Mouse (Mus musculus): Measurements from ENCODE around the gene Myo16. TPM values are rescaled to one million over a fixed set of nuclear protein-coding genes. Genes with fewer than 3 reads are reported as not detected.
A peak's percentile ranks its signal among the peaks of the same experiment; 100 is the strongest.

Myo16 gene
- 0.16 and 0.27 TPM in 2 replicates for polyA plus RNA-seq (2014; fragmentation: Nextera tagmentation; extraction: Ambion mirVana)

DNA sequence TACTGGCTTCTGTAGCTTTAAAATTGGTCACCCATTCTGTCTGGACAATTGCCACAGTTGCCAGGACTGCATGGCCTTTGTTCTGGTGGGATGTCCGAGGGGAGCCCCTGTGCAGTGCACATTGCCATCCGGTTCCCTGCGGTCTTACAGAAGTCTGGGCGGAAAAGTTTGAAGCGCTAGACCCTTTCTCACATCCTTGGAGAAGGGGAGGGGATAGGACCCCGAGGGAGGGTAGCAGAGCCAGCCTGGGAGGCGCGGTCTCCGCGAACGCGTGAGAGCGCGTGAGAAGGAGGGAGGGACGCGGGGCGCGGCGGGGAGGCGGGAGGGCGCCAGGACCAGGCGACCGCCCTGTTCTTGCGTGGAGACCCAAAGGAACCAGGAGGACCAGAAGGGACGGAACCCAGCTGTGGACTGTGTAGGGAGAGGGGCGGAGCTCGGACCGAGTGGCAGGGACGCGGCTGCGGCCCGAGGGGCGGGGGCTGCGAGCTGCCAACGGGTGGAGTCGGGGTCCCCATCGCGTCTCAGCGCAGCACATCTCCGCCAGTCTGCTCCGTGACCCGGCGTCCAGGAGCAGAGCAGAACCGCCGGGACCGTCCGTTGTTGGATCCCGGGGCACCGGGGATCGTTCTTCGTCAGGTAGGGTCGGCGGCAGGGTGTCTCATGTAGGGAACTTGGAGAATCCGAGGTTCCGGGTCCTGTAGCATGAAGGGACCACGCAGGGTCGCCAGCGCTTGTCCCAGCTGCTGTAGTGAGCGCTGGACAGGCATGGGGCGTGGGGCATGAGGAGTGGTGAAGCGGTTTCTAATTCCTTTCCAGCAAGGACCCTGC is at the start of gene Myo16:
Gene Myo16, plus strand, starts transcription at position 301 of the 828 bp plus-strand sequence.
- no peaks in the 10 kb centered on the region for H3K36me3 ChIP-seq (ENCODE audit: control insufficient read depth, insufficient read depth, low read length)
- no peaks in the 10 kb centered on the region for H3K9me3 ChIP-seq (ENCODE audit: control insufficient read depth, low read length)
- H3K4me3 ChIP-seq (ENCODE audit: low read length): peak within 1 kb of the TSS; percentile 62
- ATAC-seq (ENCODE audit: low FRiP score, low TSS enrichment): peak; percentile 92
- H3K4me1 ChIP-seq (ENCODE audit: control insufficient read depth, insufficient read depth, low read length): no peaks in the 10 kb centered on the region
- H3K4me2 ChIP-seq (replicated peaks; ENCODE audit: low read depth, low read length): peak within 1 kb of the TSS; percentile 89
- H3K27ac ChIP-seq (ENCODE audit: low read depth, low read length): no peak within 1 kb of the TSS
- peak within 1 kb of the TSS; percentile 60 for H3K9ac ChIP-seq (ENCODE audit: low read depth, low read length)
- WGBS: 1% methylated on average over 56 of the region's 61 CpGs
- H3K27me3 ChIP-seq (ENCODE audit: control insufficient read depth, insufficient read depth, low read length): peaks cover 8% of the 10 kb centered on the region

DNA sequence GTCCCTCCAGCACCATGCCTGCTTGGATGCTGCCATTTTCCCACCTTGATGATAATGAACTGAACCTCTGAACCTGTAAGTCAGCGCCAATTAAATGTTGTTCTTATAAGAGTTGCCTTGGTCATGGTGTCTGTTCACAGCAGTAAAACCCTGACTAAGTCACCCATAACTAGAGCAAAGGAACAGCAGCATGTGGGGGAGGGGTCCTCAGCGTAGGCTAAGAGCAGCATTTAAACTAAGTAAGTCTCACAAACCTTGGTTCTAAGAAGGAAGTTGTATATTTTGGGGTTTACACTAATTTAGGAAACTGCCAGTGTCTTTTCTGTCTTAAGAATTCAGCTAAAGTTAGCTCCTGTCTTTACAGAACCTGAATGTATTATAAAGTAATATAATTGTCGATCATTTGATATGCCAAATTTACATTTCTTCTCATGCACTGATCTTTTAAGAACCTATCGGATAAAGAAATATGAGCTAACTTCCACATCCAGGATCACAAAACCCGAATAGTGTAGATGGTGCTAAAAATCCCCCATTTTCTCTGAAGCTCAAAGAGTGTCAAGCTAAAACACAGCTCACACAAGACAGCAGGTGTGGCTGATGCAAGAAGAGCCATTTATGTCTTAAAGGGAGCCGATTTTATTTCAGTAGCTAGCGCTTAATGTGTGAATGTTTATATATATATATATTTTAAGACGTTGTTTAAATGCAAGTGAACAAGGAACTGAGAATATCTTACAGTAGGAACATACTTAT is 45.0 kb upstream of the Myo16 start:
- H3K36me3 ChIP-seq (ENCODE audit: control insufficient read depth, insufficient read depth, low read length): no peaks in the 10 kb centered on the region
- H3K27me3 ChIP-seq (ENCODE audit: control insufficient read depth, insufficient read depth, low read length): no peaks in the 10 kb centered on the region
- no peak overlapping the region for H3K4me2 ChIP-seq (replicated peaks; ENCODE audit: low read depth, low read length)
- no peaks in the 10 kb centered on the region for H3K9me3 ChIP-seq (ENCODE audit: control insufficient read depth, low read length)
- WGBS: 84% methylated on average over 8 of the region's 8 CpGs
- H3K9ac ChIP-seq (ENCODE audit: low read depth, low read length): no peak overlapping the region
- no peak overlapping the region for H3K27ac ChIP-seq (ENCODE audit: low read depth, low read length)
- H3K4me3 ChIP-seq (ENCODE audit: low read length): no peak overlapping the region
- H3K4me1 ChIP-seq (ENCODE audit: control insufficient read depth, insufficient read depth, low read length): no peaks in the 10 kb centered on the region
- no peak for ATAC-seq (ENCODE audit: low FRiP score, low TSS enrichment)

DNA sequence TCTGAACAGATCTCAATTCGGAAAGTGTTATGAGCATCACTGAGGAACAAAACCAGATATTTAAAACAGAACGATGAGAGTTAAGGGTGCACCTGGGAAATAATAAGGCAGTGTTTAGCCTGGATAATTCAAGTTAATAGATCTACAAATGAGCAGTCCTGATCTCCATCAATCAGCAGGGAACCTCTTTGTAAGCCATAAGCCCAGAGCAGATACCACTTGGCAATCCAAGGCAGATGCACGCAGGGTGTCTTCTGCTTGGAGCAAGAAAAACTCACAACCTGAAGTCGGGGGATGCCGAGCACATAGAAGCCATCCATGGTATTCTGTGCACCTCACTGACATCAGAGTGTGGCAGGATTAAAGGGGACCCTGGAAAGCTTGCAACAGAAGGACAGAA is 31.0 kb upstream of the Myo16 start:
- Histone ChIP-seq H3K4me2 (replicated peaks; ENCODE audit: low read depth, low read length) (no peak overlapping the region), H3K27ac (ENCODE audit: low read depth, low read length) (no peak overlapping the region), H3K9ac (ENCODE audit: low read depth, low read length) (no peak overlapping the region), H3K36me3 (ENCODE audit: control insufficient read depth, insufficient read depth, low read length) (no peaks in the 10 kb centered on the region), H3K9me3 (ENCODE audit: control insufficient read depth, low read length) (no peaks in the 10 kb centered on the region), H3K27me3 (ENCODE audit: control insufficient read depth, insufficient read depth, low read length) (no peaks in the 10 kb centered on the region), H3K4me3 (ENCODE audit: low read length) (no peak overlapping the region), H3K4me1 (ENCODE audit: control insufficient read depth, insufficient read depth, low read length) (no peaks in the 10 kb centered on the region)
- 92% methylated on average over 5 of the region's 5 CpGs for WGBS
- no peak for ATAC-seq (ENCODE audit: low FRiP score, low TSS enrichment)

DNA sequence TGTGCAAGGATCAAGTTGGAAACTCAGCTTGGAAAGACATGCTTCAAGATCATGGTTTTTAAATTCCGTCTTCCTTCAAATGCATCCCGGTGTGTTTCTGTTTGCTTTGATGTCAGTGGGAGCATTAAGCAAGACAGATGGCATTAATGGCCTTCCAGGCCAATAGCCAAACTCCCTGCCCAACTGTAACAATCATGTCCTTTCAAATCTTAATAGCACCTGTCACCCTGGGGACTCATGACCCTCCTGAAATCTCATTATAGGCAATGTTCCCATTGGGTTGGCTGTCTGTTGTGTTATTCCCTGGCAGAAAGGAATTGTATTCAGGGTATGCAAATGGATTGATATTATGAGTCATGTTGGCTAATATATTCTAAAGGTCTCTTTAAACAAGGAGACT is 30.3 kb upstream of the Myo16 start:
- H3K4me1 ChIP-seq (ENCODE audit: control insufficient read depth, insufficient read depth, low read length): no peaks in the 10 kb centered on the region
- H3K9me3 ChIP-seq (ENCODE audit: control insufficient read depth, low read length): no peaks in the 10 kb centered on the region
- ATAC-seq (ENCODE audit: low FRiP score, low TSS enrichment): no peak
- H3K27ac ChIP-seq (ENCODE audit: low read depth, low read length): no peak overlapping the region
- no peak overlapping the region for H3K9ac ChIP-seq (ENCODE audit: low read depth, low read length)
- H3K27me3 ChIP-seq (ENCODE audit: control insufficient read depth, insufficient read depth, low read length): no peaks in the 10 kb centered on the region
- no peak overlapping the region for H3K4me2 ChIP-seq (replicated peaks; ENCODE audit: low read depth, low read length)
- WGBS: 54% methylated on average over 2 of the region's 2 CpGs
- H3K4me3 ChIP-seq (ENCODE audit: low read length): no peak overlapping the region
- H3K36me3 ChIP-seq (ENCODE audit: control insufficient read depth, insufficient read depth, low read length): no peaks in the 10 kb centered on the region

DNA sequence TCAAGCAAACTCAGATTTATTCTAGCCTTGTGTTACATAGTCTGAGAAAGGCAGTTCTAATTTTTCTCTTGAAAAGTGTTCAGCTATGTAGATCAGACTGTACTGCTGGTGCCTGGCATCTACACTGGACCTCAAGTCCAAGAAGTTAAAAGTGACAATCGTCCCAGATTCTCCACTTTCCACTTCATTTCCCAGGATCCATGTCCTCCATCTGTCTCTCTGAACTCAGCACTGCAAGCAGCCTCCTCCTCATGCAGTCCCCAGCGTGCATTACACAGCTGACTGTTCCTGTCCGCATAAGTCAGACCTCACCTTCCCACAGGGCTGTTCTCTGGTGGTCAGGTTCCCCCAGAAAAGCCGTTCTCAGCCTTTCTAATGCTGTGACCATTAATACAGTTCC is 28.0 kb upstream of the Myo16 start:
- Histone ChIP-seq H3K27ac (ENCODE audit: low read depth, low read length) (no peak overlapping the region), H3K36me3 (ENCODE audit: control insufficient read depth, insufficient read depth, low read length) (no peaks in the 10 kb centered on the region), H3K4me3 (ENCODE audit: low read length) (no peak overlapping the region), H3K4me1 (ENCODE audit: control insufficient read depth, insufficient read depth, low read length) (no peaks in the 10 kb centered on the region), H3K9me3 (ENCODE audit: control insufficient read depth, low read length) (no peaks in the 10 kb centered on the region), H3K9ac (ENCODE audit: low read depth, low read length) (no peak overlapping the region), H3K4me2 (replicated peaks; ENCODE audit: low read depth, low read length) (no peak overlapping the region), H3K27me3 (ENCODE audit: control insufficient read depth, insufficient read depth, low read length) (no peaks in the 10 kb centered on the region)
- WGBS: 74% methylated on average over 4 of the region's 4 CpGs
- no peak for ATAC-seq (ENCODE audit: low FRiP score, low TSS enrichment)

DNA sequence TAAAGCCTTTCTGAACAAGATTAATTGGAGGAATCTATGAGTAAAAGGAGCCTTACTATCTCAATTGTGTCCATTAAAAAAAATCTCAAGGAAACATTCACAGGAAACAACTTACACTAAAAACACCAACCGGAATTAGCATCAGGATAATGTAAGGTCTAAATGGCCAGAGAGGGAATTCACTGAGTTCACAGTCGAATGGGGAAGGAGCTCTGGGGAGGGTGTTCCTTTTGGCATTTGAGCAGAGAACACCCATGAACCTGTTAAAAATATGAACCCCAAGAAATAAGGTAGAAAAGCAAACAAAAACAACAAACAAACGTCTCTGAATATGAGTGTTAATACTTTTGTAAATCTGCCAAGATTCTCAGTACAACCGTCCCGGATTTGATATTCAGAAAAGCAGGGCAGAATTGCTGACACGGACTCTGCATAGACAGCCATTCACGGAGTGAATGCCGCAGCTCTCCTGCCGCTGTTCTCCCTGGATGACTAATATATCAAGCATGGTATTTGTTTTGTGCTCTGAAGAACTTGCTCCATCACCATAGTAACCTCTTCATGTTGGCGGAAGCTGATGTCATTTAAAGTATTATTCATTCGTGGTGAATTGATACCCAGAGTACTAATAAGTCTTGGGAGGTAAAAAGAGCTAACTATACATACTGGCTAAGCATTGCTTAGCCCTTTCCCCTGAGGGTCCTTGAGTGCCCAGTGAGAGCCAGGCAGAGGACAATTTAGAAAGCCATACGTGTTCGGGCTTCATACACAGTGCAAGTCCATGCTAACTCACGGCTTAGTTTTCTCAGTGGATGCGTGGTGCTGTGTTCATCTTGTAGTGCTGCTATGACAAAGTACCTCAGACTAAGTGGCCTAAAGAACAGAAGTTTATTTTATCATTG is 22.9 kb upstream of the Myo16 start:
- ATAC-seq (ENCODE audit: low FRiP score, low TSS enrichment): no peak
- H3K9ac ChIP-seq (ENCODE audit: low read depth, low read length): no peak overlapping the region
- H3K4me1 ChIP-seq (ENCODE audit: control insufficient read depth, insufficient read depth, low read length): no peaks in the 10 kb centered on the region
- no peaks in the 10 kb centered on the region for H3K27me3 ChIP-seq (ENCODE audit: control insufficient read depth, insufficient read depth, low read length)
- no peak overlapping the region for H3K4me3 ChIP-seq (ENCODE audit: low read length)
- H3K9me3 ChIP-seq (ENCODE audit: control insufficient read depth, low read length): no peaks in the 10 kb centered on the region
- 76% methylated on average over 15 of the region's 15 CpGs for whole genome bisulfite sequencing
- no peaks in the 10 kb centered on the region for H3K36me3 ChIP-seq (ENCODE audit: control insufficient read depth, insufficient read depth, low read length)
- no peak overlapping the region for H3K27ac ChIP-seq (ENCODE audit: low read depth, low read length)
- H3K4me2 ChIP-seq (replicated peaks; ENCODE audit: low read depth, low read length): no peak overlapping the region

DNA sequence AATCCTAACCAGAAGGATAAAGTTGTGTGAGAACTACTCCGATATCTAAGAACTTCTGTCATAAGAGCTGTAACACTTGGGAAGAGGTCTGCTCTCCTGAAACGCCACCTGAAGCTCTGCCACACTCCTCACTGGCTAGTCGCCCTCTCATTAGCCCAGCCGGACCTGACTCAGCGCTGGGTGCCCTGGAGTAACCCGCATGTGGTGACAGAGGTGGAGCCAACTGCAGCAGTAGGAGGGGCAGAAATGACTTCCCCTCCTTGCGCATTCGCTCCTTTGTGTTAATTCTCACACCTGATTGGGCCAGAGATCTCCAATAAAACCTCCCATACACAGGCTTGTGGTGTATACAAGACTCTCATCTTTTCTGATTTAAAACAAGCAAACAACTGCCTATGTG is 14.2 kb upstream of the Myo16 start:
- no peak overlapping the region for H3K27ac ChIP-seq (ENCODE audit: low read depth, low read length)
- no peaks in the 10 kb centered on the region for H3K27me3 ChIP-seq (ENCODE audit: control insufficient read depth, insufficient read depth, low read length)
- H3K9ac ChIP-seq (ENCODE audit: low read depth, low read length): no peak overlapping the region
- no peaks in the 10 kb centered on the region for H3K4me1 ChIP-seq (ENCODE audit: control insufficient read depth, insufficient read depth, low read length)
- no peaks in the 10 kb centered on the region for H3K9me3 ChIP-seq (ENCODE audit: control insufficient read depth, low read length)
- no peaks in the 10 kb centered on the region for H3K36me3 ChIP-seq (ENCODE audit: control insufficient read depth, insufficient read depth, low read length)
- WGBS: 14% methylated on average over 8 of the region's 8 CpGs
- no peak overlapping the region for H3K4me3 ChIP-seq (ENCODE audit: low read length)
- no peak for ATAC-seq (ENCODE audit: low FRiP score, low TSS enrichment)
- no peak overlapping the region for H3K4me2 ChIP-seq (replicated peaks; ENCODE audit: low read depth, low read length)

DNA sequence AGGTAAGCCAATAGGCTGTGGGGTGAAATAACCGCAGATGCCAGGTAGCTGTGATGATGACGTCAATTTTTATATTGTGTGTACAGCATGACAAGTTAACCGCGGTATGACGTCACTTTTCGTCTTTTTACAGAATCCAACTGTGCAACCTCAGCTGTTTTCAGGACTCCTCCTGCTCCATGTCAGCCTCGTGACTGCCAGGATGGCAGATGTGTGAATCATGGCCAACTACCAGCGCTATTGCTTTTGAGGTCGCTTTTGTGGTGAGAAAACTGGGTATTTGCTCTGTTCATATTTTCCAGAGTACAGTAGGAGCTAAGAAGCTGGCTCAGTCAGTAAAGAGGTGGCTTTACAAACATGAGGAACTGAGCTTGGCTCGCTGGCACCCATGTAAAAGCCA is 9.8 kb upstream of the Myo16 start:
- no peak overlapping the region for H3K27ac ChIP-seq (ENCODE audit: low read depth, low read length)
- H3K4me2 ChIP-seq (replicated peaks; ENCODE audit: low read depth, low read length): no peak overlapping the region
- H3K9ac ChIP-seq (ENCODE audit: low read depth, low read length): no peak overlapping the region
- H3K9me3 ChIP-seq (ENCODE audit: control insufficient read depth, low read length): no peaks in the 10 kb centered on the region
- no peaks in the 10 kb centered on the region for H3K27me3 ChIP-seq (ENCODE audit: control insufficient read depth, insufficient read depth, low read length)
- no peaks in the 10 kb centered on the region for H3K36me3 ChIP-seq (ENCODE audit: control insufficient read depth, insufficient read depth, low read length)
- H3K4me1 ChIP-seq (ENCODE audit: control insufficient read depth, insufficient read depth, low read length): no peaks in the 10 kb centered on the region
- WGBS: 83% methylated on average over 10 of the region's 10 CpGs
- no peak overlapping the region for H3K4me3 ChIP-seq (ENCODE audit: low read length)
- ATAC-seq (ENCODE audit: low FRiP score, low TSS enrichment): no peak

All from kidney, embryonic 14.5 days (tissue).